Mouse (Mus musculus) embryo, embryonic 11.5 days (tissue): ENCODE data around the gene Dock1.
A peak's percentile ranks its signal among the peaks of the same experiment; 100 is the strongest.

Experiments
- DNase-seq: peaks from one replicate; pipeline ENCODE4 v3.0.0-alpha.2; 2012; ENCODE audit warnings: low read depth, low spot score

Dock1 gene

GRCm38 (mm10) chr7:135053186-135053715 lies 382.8 kb downstream of the Dock1 start:
- no peak for DNase-seq

- no peak for DNase-seq
Measured at GRCm38 (mm10) chr7:135054664-135055063, 384.2 kb downstream of the Dock1 start.

- DNase-seq = no peak
Measured at GRCm38 (mm10) chr7:135059071-135059470, 388.6 kb downstream of the Dock1 start.

GRCm38 (mm10) chr7:135059562-135059961 lies 389.1 kb downstream of the Dock1 start:
- DNase-seq = no peak

- DNase-seq = no peak
Measured at GRCm38 (mm10) chr7:135063886-135064285, 393.4 kb downstream of the Dock1 start.

GRCm38 (mm10) chr7:135065301-135065700 lies 394.8 kb downstream of the Dock1 start:
- no peak for DNase-seq

- DNase-seq = no peak
Measured at GRCm38 (mm10) chr7:135068887-135069286, 398.4 kb downstream of the Dock1 start.

GRCm38 (mm10) chr7:135076904-135077303 lies 406.4 kb downstream of the Dock1 start:
- no peak for DNase-seq

- no peak for DNase-seq
Measured at GRCm38 (mm10) chr7:135077340-135077739, 406.9 kb downstream of the Dock1 start.

GRCm38 (mm10) chr7:135077806-135078205 lies 407.4 kb downstream of the Dock1 start:
- peak; percentile 5 for DNase-seq

- DNase-seq = no peak
Measured at GRCm38 (mm10) chr7:135083421-135083820, 413.0 kb downstream of the Dock1 start.

GRCm38 (mm10) chr7:135084069-135084468 lies 413.6 kb downstream of the Dock1 start:
- DNase-seq = no peak

GRCm38 (mm10) chr7:135086556-135086955 lies 416.1 kb downstream of the Dock1 start:
- DNase-seq = no peak

- no peak for DNase-seq
Measured at GRCm38 (mm10) chr7:135089626-135090025, 419.2 kb downstream of the Dock1 start.

- no peak for DNase-seq
Measured at GRCm38 (mm10) chr7:135093851-135094250, 423.4 kb downstream of the Dock1 start.

GRCm38 (mm10) chr7:135101921-135102320 lies 431.5 kb downstream of the Dock1 start:
- DNase-seq = no peak

- no peak for DNase-seq
Measured at GRCm38 (mm10) chr7:135106536-135106935, 436.1 kb downstream of the Dock1 start.

GRCm38 (mm10) chr7:135110307-135110706 lies 439.9 kb downstream of the Dock1 start:
- DNase-seq = no peak

GRCm38 (mm10) chr7:135125296-135126065 lies 455.0 kb downstream of the Dock1 start:
- DNase-seq = no peak

GRCm38 (mm10) chr7:135132461-135132860 lies 462.0 kb downstream of the Dock1 start:
- no peak for DNase-seq

GRCm38 (mm10) chr7:135134619-135135018 lies 464.2 kb downstream of the Dock1 start:
- DNase-seq = no peak

GRCm38 (mm10) chr7:135139153-135139612 lies 468.7 kb downstream of the Dock1 start:
- no peak for DNase-seq

- DNase-seq = no peak
Measured at GRCm38 (mm10) chr7:135144731-135145130, 474.3 kb downstream of the Dock1 start.
